Mouse (Mus musculus) thymus, postnatal 4 days (tissue): ENCODE measurements at regions not wholly inside any gene's neighbourhood (a gene's known extent, or its start where the extent isn't known, plus 50 kb on each side); places are given as distances from the start of the nearest gene placed in this dataset.
"Not testable (repeated sequence)": the region's sequence is repeated elsewhere in the genome, so short reads cannot be mapped to it uniquely, and the experiment has no call there.

ENCODE experiments used
- DNase-seq: peaks from one replicate; pipeline ENCODE4 v3.0.0; 2021

GRCm38 (mm10) chr3:60804711-60805293, 197.8 kb upstream of the P2ry1 start:
- no peak for DNase-seq

- DNase-seq = no peak
These were observed 190.7 kb upstream of the P2ry1 start for GRCm38 (mm10) chr3:60811924-60812323.

- no peak for DNase-seq
These were observed 189.1 kb upstream of the P2ry1 start for GRCm38 (mm10) chr3:60813485-60813884.

GRCm38 (mm10) chr3:60819684-60820281, 182.8 kb upstream of the P2ry1 start:
- no peak for DNase-seq

GRCm38 (mm10) chr3:60821463-60821862, 181.1 kb upstream of the P2ry1 start:
- no peak for DNase-seq

- DNase-seq = no peak
These were observed 175.8 kb upstream of the P2ry1 start for GRCm38 (mm10) chr3:60826759-60827158.

GRCm38 (mm10) chr3:60832385-60832784, 170.2 kb upstream of the P2ry1 start:
- no peak for DNase-seq

GRCm38 (mm10) chr3:60841895-60842294, 160.7 kb upstream of the P2ry1 start:
- DNase-seq = no peak

- DNase-seq = no peak
These were observed 157.3 kb upstream of the P2ry1 start for GRCm38 (mm10) chr3:60845293-60845692.

GRCm38 (mm10) chr3:60848437-60848836, 154.2 kb upstream of the P2ry1 start:
- DNase-seq = no peak

- DNase-seq = no peak
These were observed 148.8 kb upstream of the P2ry1 start for GRCm38 (mm10) chr3:60853773-60854172.

- no peak for DNase-seq
These were observed 146.9 kb upstream of the P2ry1 start for GRCm38 (mm10) chr3:60855734-60856133.

- no peak for DNase-seq
These were observed 144.0 kb upstream of the P2ry1 start for GRCm38 (mm10) chr3:60858474-60859118.

- DNase-seq = no peak
These were observed 143.5 kb upstream of the P2ry1 start for GRCm38 (mm10) chr3:60859119-60859515.

GRCm38 (mm10) chr3:60876858-60877257, 125.7 kb upstream of the P2ry1 start:
- not testable (repeated sequence) for DNase-seq

- DNase-seq = no peak
These were observed 123.7 kb upstream of the P2ry1 start for GRCm38 (mm10) chr3:60878880-60879279.

- no peak for DNase-seq
These were observed 118.6 kb upstream of the P2ry1 start for GRCm38 (mm10) chr3:60884027-60884426.

GRCm38 (mm10) chr3:60889191-60889861, 113.3 kb upstream of the P2ry1 start:
- no peak for DNase-seq

- no peak for DNase-seq
These were observed 104.8 kb upstream of the P2ry1 start for GRCm38 (mm10) chr3:60897628-60898269.

GRCm38 (mm10) chr3:60898720-60899119, 103.9 kb upstream of the P2ry1 start:
- DNase-seq = no peak

GRCm38 (mm10) chr3:60901571-60901970, 101.0 kb upstream of the P2ry1 start:
- DNase-seq = no peak

- no peak for DNase-seq
These were observed 86.2 kb upstream of the P2ry1 start for GRCm38 (mm10) chr3:60916411-60916810.

- no peak for DNase-seq
These were observed 85.3 kb upstream of the P2ry1 start for GRCm38 (mm10) chr3:60917271-60917670.
